Mouse (Mus musculus) gonadal fat pad, adult 2 months (tissue): ENCODE data around the gene Atpaf2. TPM values are rescaled to one million over a fixed set of nuclear protein-coding genes. Genes with fewer than 3 reads are reported as not detected.

ENCODE experiments used
- polyA plus RNA-seq: library from polyadenylated mRNA; depleted of rRNA; stranded (reverse); fragments of >200 nt; gene quantifications from 2 replicates; pipeline ENCODE4 v1.2.3, GENCODE M21; 2012; rRNA removed

The Atpaf2 gene
- polyA plus RNA-seq, 1 experiment, result 58.7 TPM

Other genes starting within 250 kb of the Atpaf2 start
- gene Srebf1, start 195.9 kb downstream of the Atpaf2 start, polyA plus RNA-seq, result 393 and 402 TPM in 2 replicates
- 75.5 and 78.9 TPM in 2 replicates for gene Tom1l2, start 65.6 kb downstream of the Atpaf2 start, polyA plus RNA-seq
- 4.5 and 5.0 TPM in 2 replicates for gene Drc3, start 65.1 kb downstream of the Atpaf2 start, polyA plus RNA-seq
- 26.0 and 30.3 TPM in 2 replicates for gene Gid4, start 1.3 kb downstream of the Atpaf2 start, polyA plus RNA-seq
- gene Drg2, start 36.1 kb upstream of the Atpaf2 start, polyA plus RNA-seq, result 53.2 and 60.5 TPM in 2 replicates
- 0.35 and 0.38 TPM in 2 replicates for gene Myo15, start 50.9 kb upstream of the Atpaf2 start, polyA plus RNA-seq
- gene Alkbh5, start 117.9 kb upstream of the Atpaf2 start, polyA plus RNA-seq, result 31.3 and 34.8 TPM in 2 replicates